13 mouse cellular contexts compared by ENCODE assay signal in genomic region chr6:54475926-54476667, GRCm38 (mm10). TPM values are rescaled to one million over a fixed set of nuclear protein-coding genes. Genes with fewer than 3 reads are reported as not detected.
DNase-seq lines count a peak whose midpoint lies in the region; TF ChIP-seq lines count a peak whose summit lies in the region.
"Had no signal": no experiment of that assay in that cellular context is flagged by ENCODE, and none has a peak within 500 bp of the region (broad histone marks: within the 10 kb centered on the region; RNA-seq: fewer than 3 reads in every experiment).

No protein-coding gene starts in this region.

- WGBS in kidney, adult 2 months = 81% methylated on average over 19 of the region's 19 CpGs
- 88% methylated on average over 19 of the region's 19 CpGs for WGBS in forebrain, embryonic 10.5 days

- peak overlapping the region; percentile 38; the same call in 1 of the 2 replicates for H3K27ac ChIP-seq in gastrocnemius, adult 2 months
- H3K27ac ChIP-seq in kidney, adult 2 months (ENCODE audit: insufficient read depth, low read depth, low read length) = no peak overlapping the region
- no peak overlapping the region for H3K27ac ChIP-seq in forebrain, embryonic 10.5 days
- H3K27ac ChIP-seq: hindbrain, embryonic 15.5 days; kidney, embryonic 15.5 days; limb, embryonic 15.5 days; midbrain, embryonic 10.5 days; stomach, postnatal 0 days had no signal

- DNase-seq in gastrocnemius, adult 2 months = no peak
- no peak for DNase-seq in gastrocnemius, postnatal 36 days
- peak; percentile 87 for DNase-seq in right cerebral cortex, adult 18-20 months
- no peak for DNase-seq in right cerebral cortex, postnatal 4 days
- peak; percentile 79 to 81 for DNase-seq in left cerebral cortex, adult 9 months (ENCODE audit: low spot score in 2 of 2)
- DNase-seq in kidney, adult 2 months = no peak
- no peak for DNase-seq in adrenal gland, adult (ENCODE audit: inconsistent age in 2 of 2, low spot score in 1 of 2)
- no peak for DNase-seq in forebrain, embryonic 10.5 days (ENCODE audit: extremely low spot score, low spot score)

- H3K27me3 ChIP-seq in kidney, adult 2 months (replicated peaks; ENCODE audit: control insufficient read depth, insufficient read depth, low read length) = no peaks in the 10 kb centered on the region
- H3K27me3 ChIP-seq in forebrain, embryonic 10.5 days (ENCODE audit: poor library complexity, severe bottlenecking) = no peaks in the 10 kb centered on the region
- H3K27me3 ChIP-seq: hindbrain, embryonic 15.5 days; kidney, embryonic 15.5 days; limb, embryonic 15.5 days had no signal

- intact Hi-C loops in gastrocnemius, adult 2 months (cut with DNase I) = loop anchor here (5.0 kb wide), 1 partner anchor 69 kb away; no protein-coding TSS in a partner anchor
- intact Hi-C loops in gastrocnemius, postnatal 36 days (cut with DNase I) = no loop called here

- TF ChIP-seq POLR2A in kidney, adult 2 months (IDR thresholded peaks at IDR 0.05; ENCODE audit: low read depth, low read length) = no peak

- no peak overlapping the region for H3K4me3 ChIP-seq in gastrocnemius, adult 2 months
- no peak overlapping the region for H3K4me3 ChIP-seq in kidney, adult 2 months (ENCODE audit: insufficient read depth, low read depth, low read length)
- no peak overlapping the region for H3K4me3 ChIP-seq in forebrain, embryonic 10.5 days
- H3K4me3 ChIP-seq: hindbrain, embryonic 15.5 days; kidney, embryonic 15.5 days; limb, embryonic 15.5 days; midbrain, embryonic 10.5 days had no signal

- H3K4me1 ChIP-seq in kidney, adult 2 months (ENCODE audit: control insufficient read depth, insufficient read depth, low read length) = no peaks in the 10 kb centered on the region
- peaks cover 31% of the 10 kb centered on the region for H3K4me1 ChIP-seq in forebrain, embryonic 10.5 days

- H3K36me3 ChIP-seq in kidney, adult 2 months (ENCODE audit: control insufficient read depth, insufficient read depth, low read length) = no peaks in the 10 kb centered on the region
- no peaks in the 10 kb centered on the region for H3K36me3 ChIP-seq in forebrain, embryonic 10.5 days (replicated peaks)
- H3K36me3 ChIP-seq: hindbrain, embryonic 15.5 days; kidney, embryonic 15.5 days; limb, embryonic 15.5 days; midbrain, embryonic 10.5 days had no signal

- H3K9me3 ChIP-seq in forebrain, embryonic 10.5 days = no peaks in the 10 kb centered on the region
- H3K9me3 ChIP-seq: hindbrain, embryonic 15.5 days; kidney, embryonic 15.5 days; limb, embryonic 15.5 days; midbrain, embryonic 10.5 days had no signal

- no peak for TF ChIP-seq CTCF in gastrocnemius, adult 2 months (IDR thresholded peaks at IDR 0.05)
- TF ChIP-seq CTCF in kidney, adult 2 months (conservative IDR thresholded peaks at IDR 0.05; ENCODE audit: insufficient read depth, insufficient read length, low read depth, low read length) = no peak

RNA-seq across cellular contexts. Expression of gene Wipf3, which starts 46.7 kb away (rescaled TPM):
- total RNA-seq in gastrocnemius, adult 2 months (2021) = 10 to 100 TPM; 11.3 to 14.3 TPM
- total RNA-seq in gastrocnemius, postnatal 36 days (2021) = 10 to 100 TPM; 15.5 to 16.0 TPM
- 1.5 and 1.9 TPM in 2 replicates for polyA plus RNA-seq in kidney, adult 2 months (2012; rRNA removed)
- polyA plus RNA-seq in forebrain, embryonic 10.5 days (2016; fragmentation: Nextera tagmentation; extraction: Ambion mirVana) = 0.72 and 0.90 TPM in 2 replicates

Comparison
In these comparisons a context has a peak if more than half of its experiments do, and no peak if none do; other contexts are left out.
1. DNase-seq: peak in right cerebral cortex, adult 18-20 months (single experiment) and left cerebral cortex, adult 9 months (2 of 2); none in gastrocnemius, adult 2 months (single experiment), gastrocnemius, postnatal 36 days (0 of 2), right cerebral cortex, postnatal 4 days (single experiment), kidney, adult 2 months (single experiment), adrenal gland, adult (0 of 2) and forebrain, embryonic 10.5 days (single experiment).